Mouse (Mus musculus) heart, embryonic 14.5 days (tissue): Measurements from ENCODE around the gene Smc1a. TPM values are rescaled to one million over a fixed set of nuclear protein-coding genes. Genes with fewer than 3 reads are reported as not detected.

Experiments
- ATAC-seq: fragments of 200-750 bp; cut with Nextera tagmentation; 2 replicates; pipeline ENCODE4 v1.8.0; 2017; ENCODE audit warnings: low read depth, moderate TSS enrichment; ENCODE audit not compliant: insufficient number of reproducible peaks, insufficient read depth, low FRiP score
- H3K27ac ChIP-seq, 2 experiments: fragments of 200-500 bp in 1 of 2; fragments of 300-500 bp in 1 of 2; sonication (generic) in 1 of 2; replicated peaks in 1 of 2; 2 replicates each; pipeline ENCODE4 v1.5.1; 2012 to 2014; ENCODE audit warnings: low read depth in 2 of 2, low read length in 2 of 2, control low read depth in 1 of 2, mild to moderate bottlenecking in 1 of 2, mixed read lengths in 1 of 2; ENCODE audit not compliant: control insufficient read depth in 1 of 2, insufficient read depth in 1 of 2
- H3K27me3 ChIP-seq: fragments of 300-500 bp; sonication (generic); 2 replicates; pipeline ENCODE4 v1.6.1; 2014; ENCODE audit warnings: mild to moderate bottlenecking, low read length, control low read depth; ENCODE audit not compliant: control insufficient read depth, insufficient read depth
- H3K36me3 ChIP-seq: fragments of 300-500 bp; sonication (generic); 2 replicates; pipeline ENCODE4 v1.6.1; 2014; ENCODE audit warnings: mild to moderate bottlenecking, control low read depth, low read length, mixed read lengths; ENCODE audit not compliant: control insufficient read depth, insufficient read depth
- H3K4me1 ChIP-seq, 2 experiments: fragments of 200-500 bp in 1 of 2; fragments of 300-500 bp in 1 of 2; sonication (generic) in 1 of 2; 2 replicates each; pipeline ENCODE4 v1.6.1; 2012 to 2014; ENCODE audit warnings: low read length in 2 of 2, control low read depth in 1 of 2, mixed read lengths in 1 of 2; ENCODE audit not compliant: control insufficient read depth in 2 of 2, insufficient read depth in 2 of 2
- H3K4me2 ChIP-seq: fragments of 300-500 bp; sonication (generic); 2 replicates; pipeline ENCODE4 v1.6.1; 2014; ENCODE audit warnings: mild to moderate bottlenecking, low read length
- H3K4me3 ChIP-seq, 2 experiments: fragments of 200-500 bp in 1 of 2; fragments of 300-500 bp in 1 of 2; sonication (generic) in 1 of 2; 2 replicates each; pipeline ENCODE4 v1.5.1; 2012 to 2014; ENCODE audit warnings: low read length in 2 of 2, mild to moderate bottlenecking in 2 of 2, control low read depth in 1 of 2, low read depth in 1 of 2, moderate library complexity in 1 of 2; ENCODE audit not compliant: control insufficient read depth in 1 of 2, insufficient read depth in 1 of 2
- H3K9ac ChIP-seq: fragments of 300-500 bp; sonication (generic); 2 replicates; pipeline ENCODE4 v1.6.1; 2014; ENCODE audit warnings: mild to moderate bottlenecking, low read length
- H3K9me3 ChIP-seq: fragments of 300-500 bp; sonication (generic); 2 replicates; pipeline ENCODE4 v1.6.1; 2016; ENCODE audit warnings: low read length, control low read depth; ENCODE audit not compliant: control insufficient read depth
- WGBS: fragments of 180-500 bp; shearing (Covaris S2); extraction: QIAGEN DNeasy Blood & Tissue Kit; methylation state at CpG from one replicate; pipeline ENCODE4 v1.1.7; 2014; 5-methylcytosine and 5-hydroxymethylcytosine counted together
- polyA plus RNA-seq: library from polyadenylated mRNA; unstranded; fragments of >200 nt; fragmentation: Nextera tagmentation; extraction: Ambion mirVana; gene quantifications from 2 replicates; pipeline ENCODE4 v1.2.1, GENCODE M21; 2014

The Smc1a gene
- 59.6 and 64.7 TPM in 2 replicates for polyA plus RNA-seq

DNA sequence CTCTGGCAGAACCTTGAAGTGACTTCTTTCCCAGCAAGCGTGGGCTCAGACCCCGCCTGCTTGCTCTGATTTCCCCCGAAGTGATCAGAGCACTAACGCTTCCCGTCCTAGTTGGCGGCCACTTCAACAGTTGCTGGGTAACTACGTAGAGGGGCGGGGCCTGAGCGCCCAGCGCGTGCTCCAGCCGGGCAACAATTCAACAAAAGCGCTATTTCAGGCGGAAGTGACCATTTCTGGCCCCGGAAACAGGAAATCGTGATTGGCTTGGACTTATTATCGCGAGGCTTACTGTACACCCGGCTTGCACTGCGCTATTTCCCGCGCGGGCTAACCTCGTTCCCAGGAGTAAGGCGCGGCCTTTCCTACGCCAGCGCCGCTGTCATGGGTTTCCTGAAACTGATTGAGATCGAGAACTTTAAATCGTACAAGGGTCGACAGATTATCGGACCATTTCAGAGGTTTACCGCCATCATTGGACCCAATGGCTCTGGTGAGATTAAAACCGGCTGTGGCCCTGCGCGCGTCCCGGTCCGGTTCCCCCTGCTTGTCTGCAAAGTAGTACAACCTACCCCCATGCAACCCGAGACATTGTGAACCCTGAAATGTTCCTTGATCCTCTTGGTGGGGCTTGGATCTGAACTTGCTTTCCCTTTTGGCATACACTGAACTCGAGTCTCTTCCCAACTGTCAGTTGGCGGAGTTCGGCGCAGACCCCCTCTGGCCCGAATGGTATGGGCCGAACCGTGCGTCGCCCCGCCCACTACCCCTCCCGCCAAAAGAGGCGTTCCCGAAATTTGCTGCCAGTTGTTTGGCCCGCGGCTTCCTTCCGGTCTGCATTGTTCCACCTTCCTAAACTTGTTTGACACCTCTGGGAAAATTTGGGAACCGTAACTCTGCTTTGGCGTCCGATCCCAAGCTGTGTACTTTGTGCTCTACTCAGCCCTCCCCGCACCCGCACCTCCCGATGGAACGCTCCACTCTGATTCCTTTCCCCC, at the start of gene Smc1a, which contains the start of gene Ribc1:
Smc1a (plus strand) TSS at position 278 of the 995 bp plus-strand sequence.
Ribc1 (minus strand) TSS at position 145 of the 995 bp plus-strand sequence.
- Histone ChIP-seq H3K4me2 (peak within 1 kb of the TSS; percentile 68), H3K27me3 (no peaks in the 10 kb centered on the region), H3K9ac (peak within 1 kb of the TSS; percentile 78), H3K36me3 (no peaks in the 10 kb centered on the region), H3K4me3 (peak within 1 kb of the TSS; percentile 55 to 88), H3K4me1 (peaks cover 0 to 7% of the 10 kb centered on the region in 2 experiments; a peak in 2 of 4 replicates), H3K9me3 (no peaks in the 10 kb centered on the region), H3K27ac (peak within 1 kb of the TSS; percentile 91)
- 17% methylated on average over 64 of the region's 64 CpGs for WGBS
- peak; percentile 95 for ATAC-seq

DNA sequence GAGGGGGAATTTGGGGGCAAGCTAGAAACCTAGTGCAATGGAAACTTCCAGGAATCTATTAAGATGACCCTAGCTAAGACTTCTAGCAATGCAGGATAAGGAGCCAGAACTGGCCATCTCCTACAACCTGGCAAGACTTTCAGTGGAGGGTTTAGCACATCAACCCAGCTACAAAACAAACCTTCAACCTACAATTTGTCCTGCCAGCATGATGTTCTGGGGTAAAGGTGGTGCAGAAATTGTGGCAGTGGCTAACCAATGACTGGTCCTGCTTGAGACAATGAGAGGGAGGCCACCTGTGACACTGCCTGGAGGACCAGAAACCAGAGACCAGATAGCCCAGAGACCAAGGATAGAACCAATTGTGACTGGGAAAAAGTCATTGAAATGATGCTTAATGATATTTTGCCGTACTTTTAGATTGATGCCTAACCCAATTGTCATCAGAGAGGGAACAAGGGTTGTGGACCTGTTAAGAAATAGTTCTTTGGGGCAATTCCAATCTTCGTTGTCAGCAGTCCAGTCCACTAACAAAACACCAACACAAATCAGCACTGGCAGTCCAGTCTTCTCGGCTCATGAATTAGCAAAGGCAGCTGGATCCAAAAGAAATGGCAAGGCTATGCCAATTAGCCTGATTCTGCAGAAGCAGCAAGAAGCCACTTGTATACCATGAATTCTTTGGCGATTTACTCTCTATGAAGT, 17.1 kb upstream of the Smc1a start:
- Histone ChIP-seq H3K4me2 (no peak overlapping the region), H3K9ac (no peak overlapping the region), H3K27me3 (no peaks in the 10 kb centered on the region), H3K4me1 (no peaks in the 10 kb centered on the region), H3K4me3 (no peak overlapping the region), H3K9me3 (no peaks in the 10 kb centered on the region), H3K36me3 (peaks cover 5% of the 10 kb centered on the region; the same call in 1 of the 2 replicates), H3K27ac (no peak overlapping the region)
- 63% methylated on average over 4 of the region's 4 CpGs for WGBS
- no peak for ATAC-seq

DNA sequence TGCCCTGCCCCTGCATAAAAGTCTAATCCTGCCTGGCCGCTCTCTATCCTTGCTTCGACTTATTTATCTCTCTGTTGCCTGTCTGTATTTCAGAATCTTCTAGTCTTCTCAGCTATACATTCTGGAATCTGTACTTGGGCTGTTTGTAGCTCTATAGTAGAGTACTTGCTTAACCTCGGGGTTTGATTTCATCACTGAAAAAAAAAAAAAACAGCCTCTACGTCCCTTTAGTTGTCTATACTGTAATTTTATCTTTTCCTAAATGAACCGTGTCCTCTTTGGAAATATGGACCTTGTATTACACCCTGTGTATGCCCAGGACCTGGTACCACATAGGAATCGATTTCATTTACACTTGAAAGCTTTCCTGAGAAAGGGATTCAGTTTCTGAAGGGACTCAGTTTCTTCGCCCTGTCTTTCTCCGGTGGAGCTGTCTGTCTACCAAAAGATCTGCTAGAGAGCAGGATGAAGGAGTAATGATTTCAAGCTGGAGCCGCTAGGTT, 15.0 kb upstream of the Smc1a start:
- H3K9me3 ChIP-seq: no peaks in the 10 kb centered on the region
- peak overlapping the region; percentile 12 to 53; a peak in 3 of 4 replicates for H3K4me3 ChIP-seq
- peak overlapping the region; percentile 71 for H3K4me2 ChIP-seq
- no peak for ATAC-seq
- no peak overlapping the region for H3K27ac ChIP-seq
- H3K4me1 ChIP-seq: no peaks in the 10 kb centered on the region
- H3K27me3 ChIP-seq: no peaks in the 10 kb centered on the region; the same call in 1 of the 2 replicates
- peaks cover 18% of the 10 kb centered on the region for H3K36me3 ChIP-seq
- peak overlapping the region; percentile 56 for H3K9ac ChIP-seq
- 32% methylated on average over 9 of the region's 9 CpGs for WGBS

DNA sequence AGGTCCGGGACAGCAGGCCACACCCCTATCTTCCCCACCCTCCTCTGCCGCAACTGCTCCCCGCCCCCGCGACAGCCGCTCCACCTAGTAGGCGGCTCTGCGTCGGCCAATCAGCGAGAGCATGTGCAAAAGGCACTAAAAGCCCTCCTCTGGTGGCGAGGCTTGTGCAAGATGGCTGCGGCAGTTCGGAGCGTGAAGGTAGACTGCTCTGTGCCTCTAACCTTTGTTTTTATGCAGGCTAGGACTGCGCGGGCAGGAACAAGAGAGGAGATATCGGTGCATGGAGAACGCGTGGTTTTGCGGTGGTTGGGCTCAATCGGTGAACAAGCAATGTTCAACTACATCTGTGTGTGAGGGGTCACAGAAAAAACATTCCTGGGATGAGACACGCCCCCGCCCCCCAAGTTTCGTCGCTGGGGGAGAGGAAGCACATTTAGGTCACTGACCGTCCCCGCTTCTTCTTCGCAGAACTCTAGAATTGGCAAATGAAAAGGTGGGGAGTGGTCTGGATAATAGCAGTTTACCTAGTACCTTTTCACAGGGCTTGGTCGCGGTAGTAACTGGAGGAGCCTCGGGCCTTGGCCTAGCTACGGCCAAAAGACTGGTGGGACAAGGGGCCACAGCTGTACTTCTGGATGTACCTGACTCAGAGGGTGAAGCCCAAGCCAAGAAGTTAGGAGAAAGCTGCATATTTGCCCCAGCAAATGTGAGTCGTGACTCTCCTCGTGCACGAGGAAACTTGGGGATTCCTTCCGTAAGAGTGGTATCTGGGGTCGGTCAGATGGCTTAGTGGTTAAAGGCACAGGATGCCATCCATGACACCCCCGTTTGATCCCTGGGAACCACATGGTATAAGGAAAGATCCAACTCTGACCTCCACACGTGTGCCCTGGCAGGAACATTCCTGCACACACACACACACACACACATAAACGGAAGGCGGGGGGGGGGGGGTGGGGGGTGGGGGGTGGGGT, 14.2 kb upstream of the Smc1a start, which contains the start of gene Hsd17b10:
Hsd17b10 (plus strand) TSS at position 109 of the 974 bp plus-strand sequence.
- peak; percentile 93 for ATAC-seq
- H3K4me2 ChIP-seq: peak within 1 kb of the TSS; percentile 71
- peaks cover 20% of the 10 kb centered on the region for H3K36me3 ChIP-seq
- WGBS: 19% methylated on average over 38 of the region's 41 CpGs
- H3K9ac ChIP-seq: peak within 1 kb of the TSS; percentile 72
- H3K27ac ChIP-seq: peak within 1 kb of the TSS; percentile 64 to 75
- no peaks in the 10 kb centered on the region for H3K9me3 ChIP-seq
- H3K4me3 ChIP-seq: peak within 1 kb of the TSS; percentile 53 to 80
- H3K4me1 ChIP-seq: no peaks in the 10 kb centered on the region
- H3K27me3 ChIP-seq: no peaks in the 10 kb centered on the region; the same call in 1 of the 2 replicates

DNA sequence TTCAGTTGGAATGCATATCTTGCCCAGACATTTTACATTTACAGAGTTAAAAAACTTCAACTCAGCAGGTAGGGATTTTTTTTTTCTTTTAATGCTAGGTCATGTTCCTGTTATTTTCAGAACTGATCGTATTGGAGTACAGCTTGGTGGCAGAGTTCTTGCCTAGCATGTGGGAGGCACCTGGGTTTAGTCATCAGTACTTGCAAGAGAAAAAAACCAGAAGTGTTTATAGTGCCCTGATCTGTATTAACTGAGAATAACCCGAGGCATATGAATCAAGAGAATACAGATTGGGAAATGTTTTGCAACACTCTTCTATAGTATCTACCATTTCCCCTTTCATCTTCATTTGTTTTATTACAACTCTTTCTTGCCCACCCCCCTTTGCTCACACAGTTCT, 13.4 kb upstream of the Smc1a start:
- Histone ChIP-seq H3K4me2 (peak overlapping the region; percentile 71), H3K9me3 (no peaks in the 10 kb centered on the region), H3K4me3 (no peak overlapping the region), H3K4me1 (no peaks in the 10 kb centered on the region), H3K27ac (no peak overlapping the region), H3K27me3 (no peaks in the 10 kb centered on the region; the same call in 1 of the 2 replicates), H3K36me3 (peaks cover 28% of the 10 kb centered on the region), H3K9ac (no peak overlapping the region)
- no peak for ATAC-seq
- WGBS: 56% methylated on average over 2 of the region's 2 CpGs

DNA sequence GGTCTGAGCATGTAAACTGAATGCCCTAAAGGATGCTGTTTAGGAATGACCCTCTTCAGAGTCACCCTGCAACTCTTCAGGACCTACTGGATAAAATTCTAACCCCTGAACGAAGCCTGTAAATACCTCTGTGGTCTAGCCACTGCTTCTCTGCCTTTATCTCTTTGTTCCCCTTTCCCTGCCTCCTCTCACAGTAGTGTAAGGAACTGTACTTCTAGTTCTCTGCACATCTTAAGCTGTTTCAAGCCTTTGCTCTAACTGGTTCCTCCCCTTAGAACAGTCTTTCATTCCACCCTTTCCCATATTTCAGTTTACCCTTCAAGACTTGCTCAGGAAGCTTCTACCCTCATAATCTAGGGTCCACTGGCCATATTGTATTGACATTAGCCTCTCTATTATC, 8.4 kb upstream of the Smc1a start:
- Histone ChIP-seq H3K4me2 (no peak overlapping the region), H3K9ac (no peak overlapping the region), H3K4me1 (no peaks in the 10 kb centered on the region), H3K36me3 (peaks cover 28% of the 10 kb centered on the region), H3K4me3 (no peak overlapping the region), H3K9me3 (no peaks in the 10 kb centered on the region), H3K27me3 (no peaks in the 10 kb centered on the region; the same call in 1 of the 2 replicates), H3K27ac (no peak overlapping the region)
- ATAC-seq: no peak
- WGBS: 53% methylated on average over 1 of the region's 1 CpGs
